Mouse (Mus musculus) heart, embryonic 11.5 days (tissue): ENCODE measurements around the gene Git2. TPM values are rescaled to one million over a fixed set of nuclear protein-coding genes. Genes with fewer than 3 reads are reported as not detected.

Experiments used
- ATAC-seq: fragments of 200-750 bp; cut with Nextera tagmentation; replicated peaks from 2 replicates; pipeline ENCODE4 v1.8.0; 2017; ENCODE audit warnings: moderate library complexity; ENCODE audit not compliant: insufficient number of reproducible peaks, low FRiP score, low TSS enrichment
- H3K27ac ChIP-seq: fragments of 300-500 bp; sonication (generic); 2 replicates; pipeline ENCODE4 v1.5.1; 2014; ENCODE audit warnings: mild to moderate bottlenecking, low read depth, low read length
- H3K27me3 ChIP-seq: fragments of 300-500 bp; sonication (generic); 2 replicates; pipeline ENCODE4 v1.6.1; 2014; ENCODE audit warnings: mild to moderate bottlenecking, low read length, mixed read lengths; ENCODE audit not compliant: control insufficient read depth, insufficient read depth
- H3K36me3 ChIP-seq: fragments of 300-500 bp; sonication (generic); 2 replicates; pipeline ENCODE4 v1.6.1; 2014; ENCODE audit warnings: mild to moderate bottlenecking, low read length, moderate library complexity, mixed read lengths; ENCODE audit not compliant: control insufficient read depth, insufficient read depth
- H3K4me1 ChIP-seq: fragments of 300-500 bp; sonication (generic); 2 replicates; pipeline ENCODE4 v1.6.1; 2014; ENCODE audit warnings: low read length; ENCODE audit not compliant: control insufficient read depth, insufficient read depth
- H3K4me2 ChIP-seq: fragments of 300-500 bp; sonication (generic); 2 replicates; pipeline ENCODE4 v1.6.1; 2014; ENCODE audit warnings: mild to moderate bottlenecking, moderate library complexity
- H3K4me3 ChIP-seq: fragments of 300-500 bp; sonication (generic); 2 replicates; pipeline ENCODE4 v1.5.1; 2014; ENCODE audit warnings: low read depth, low read length
- H3K9ac ChIP-seq: fragments of 300-500 bp; sonication (generic); 2 replicates; pipeline ENCODE4 v1.6.1; 2014; ENCODE audit warnings: mild to moderate bottlenecking, low read depth, low read length, moderate library complexity
- H3K9me3 ChIP-seq: fragments of 300-500 bp; sonication (generic); replicated peaks from 2 replicates; pipeline ENCODE4 v1.6.1; 2016; ENCODE audit warnings: low read length; ENCODE audit not compliant: control insufficient read depth
- WGBS: fragments of 180-500 bp; shearing (Covaris S2); extraction: QIAGEN DNeasy Blood & Tissue Kit; methylation state at CpG from one replicate; pipeline ENCODE4 v1.1.7; 2014; ENCODE audit not compliant: insufficient replicate concordance; 5-methylcytosine and 5-hydroxymethylcytosine counted together
- polyA plus RNA-seq: library from polyadenylated mRNA; unstranded; fragments of >200 nt; fragmentation: Nextera tagmentation; extraction: Ambion mirVana; gene quantifications from 2 replicates; pipeline ENCODE4 v1.2.1, GENCODE M21; 2014

Git2 gene
- polyA plus RNA-seq, 1 experiment from 2014 or later: 30.6 TPM

DNA sequence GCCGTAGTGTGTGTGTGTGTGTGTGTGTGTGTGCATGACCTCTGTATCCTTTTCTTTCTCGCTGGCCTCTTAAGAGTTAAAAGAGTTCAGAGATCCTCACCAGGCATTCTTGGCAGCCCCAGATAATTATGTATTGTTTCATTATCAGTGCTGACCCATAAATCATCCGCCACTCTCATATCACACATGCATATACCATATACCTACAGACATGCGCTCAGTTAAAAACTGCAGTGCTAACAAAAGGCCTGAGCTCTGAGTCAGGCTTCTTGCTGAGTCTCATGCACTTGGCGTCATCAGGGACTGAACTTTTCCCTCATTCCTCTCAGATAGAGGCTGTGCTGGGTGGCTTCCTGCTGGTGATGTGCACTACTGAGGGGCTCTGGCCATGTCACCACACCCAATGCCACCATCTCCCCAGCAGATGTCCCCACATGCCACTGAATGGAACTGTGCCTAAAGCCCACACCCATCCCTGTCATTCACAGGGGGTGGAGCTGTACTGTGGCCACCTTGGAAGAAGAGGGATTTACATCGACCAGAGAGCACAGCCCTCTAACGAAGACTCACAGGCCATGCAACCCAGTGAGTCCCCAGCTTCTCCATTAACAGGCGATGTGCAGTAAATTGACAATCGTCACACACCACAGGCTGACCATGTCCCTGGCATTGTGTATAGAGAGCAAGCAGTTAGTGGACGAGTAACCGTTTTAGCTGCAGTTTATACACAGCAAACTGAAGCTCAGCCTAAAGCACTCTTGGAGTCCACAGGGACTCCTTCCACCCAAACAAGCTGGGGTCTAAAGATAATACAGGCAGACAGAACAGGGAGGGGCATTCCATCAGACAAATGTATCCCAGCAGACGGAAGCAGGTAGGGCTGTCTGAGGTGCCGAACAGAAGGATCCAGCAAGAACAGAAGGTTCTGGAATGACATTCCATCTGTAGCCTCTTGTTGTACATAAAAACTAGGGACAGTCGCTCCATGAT, 72.6 kb downstream of the Git2 start:
- H3K36me3 ChIP-seq: no peaks in the 10 kb centered on the region
- H3K4me3 ChIP-seq: no peak overlapping the region
- H3K9me3 ChIP-seq: no peaks in the 10 kb centered on the region
- H3K4me1 ChIP-seq: no peaks in the 10 kb centered on the region; the same call in 1 of the 2 replicates
- no peaks in the 10 kb centered on the region; the same call in 1 of the 2 replicates for H3K27me3 ChIP-seq
- H3K9ac ChIP-seq: no peak overlapping the region
- WGBS: 55% methylated on average over 14 of the region's 14 CpGs
- H3K27ac ChIP-seq: no peak overlapping the region
- no peak for ATAC-seq
- no peak overlapping the region for H3K4me2 ChIP-seq

DNA sequence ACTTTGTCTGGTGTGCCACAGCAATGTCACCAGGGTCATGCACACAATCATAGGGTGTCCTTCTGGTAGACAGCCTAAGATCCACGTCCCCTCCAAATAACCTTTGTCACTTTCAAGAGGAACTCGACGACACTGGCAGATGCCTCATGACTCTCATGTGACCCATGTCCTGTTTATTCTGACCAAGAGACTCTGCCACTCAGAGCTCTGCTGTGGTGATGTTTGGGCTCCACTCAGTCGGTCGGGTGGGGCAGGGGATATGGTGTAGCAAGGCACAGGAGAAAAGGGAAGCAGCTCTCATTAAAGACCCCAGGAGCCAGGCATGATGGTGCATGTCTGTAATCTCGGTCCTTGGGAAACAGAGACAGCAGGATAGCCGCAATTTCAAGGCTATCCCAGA, 76.3 kb downstream of the Git2 start:
- no peak for ATAC-seq
- no peaks in the 10 kb centered on the region; the same call in 1 of the 2 replicates for H3K27me3 ChIP-seq
- no peak overlapping the region for H3K4me3 ChIP-seq
- no peak overlapping the region for H3K9ac ChIP-seq
- no peaks in the 10 kb centered on the region for H3K36me3 ChIP-seq
- H3K27ac ChIP-seq: no peak overlapping the region
- WGBS: 53% methylated on average over 7 of the region's 7 CpGs
- no peaks in the 10 kb centered on the region for H3K9me3 ChIP-seq
- H3K4me2 ChIP-seq: no peak overlapping the region
- no peaks in the 10 kb centered on the region; the same call in 1 of the 2 replicates for H3K4me1 ChIP-seq

DNA sequence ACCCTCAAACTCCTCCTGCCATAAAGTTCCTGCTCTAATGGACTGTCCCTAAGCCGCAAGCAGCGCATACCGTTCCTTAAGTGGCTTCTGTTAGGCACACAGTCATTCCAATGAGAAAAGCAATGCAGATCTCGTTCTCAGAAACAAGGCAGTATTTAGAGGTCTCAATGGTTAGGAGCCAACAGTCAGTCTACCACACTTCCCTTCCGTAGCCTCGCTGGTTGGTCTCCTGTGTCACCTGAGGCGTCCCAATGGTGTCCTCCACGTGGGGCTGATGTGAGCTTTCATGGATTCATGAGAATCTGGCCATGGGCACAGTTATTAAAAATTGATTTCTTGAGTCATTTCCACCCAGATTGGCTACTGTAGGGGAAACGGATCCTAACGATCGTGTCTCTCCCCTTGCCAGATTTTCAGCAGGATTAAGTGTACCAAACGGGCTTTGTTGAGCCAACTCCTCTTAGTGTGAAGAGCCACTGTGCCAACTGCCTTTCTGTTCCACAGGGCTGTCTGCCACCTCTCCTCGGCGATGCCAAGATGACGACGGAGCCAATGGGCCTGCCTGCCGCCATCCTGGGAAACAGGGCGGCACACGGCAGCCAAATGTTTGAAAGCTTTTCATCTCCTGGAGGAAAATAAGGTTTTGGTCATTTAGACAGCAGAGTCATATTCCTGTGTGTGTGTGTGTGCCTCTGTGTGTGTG, 77.1 kb downstream of the Git2 start:
- no peak for ATAC-seq
- H3K9ac ChIP-seq: no peak overlapping the region
- no peak overlapping the region for H3K4me2 ChIP-seq
- no peaks in the 10 kb centered on the region for H3K36me3 ChIP-seq
- H3K4me3 ChIP-seq: no peak overlapping the region
- H3K27ac ChIP-seq: no peak overlapping the region
- H3K27me3 ChIP-seq: no peaks in the 10 kb centered on the region; the same call in 1 of the 2 replicates
- 84% methylated on average over 19 of the region's 19 CpGs for WGBS
- H3K9me3 ChIP-seq: no peaks in the 10 kb centered on the region
- no peaks in the 10 kb centered on the region; the same call in 1 of the 2 replicates for H3K4me1 ChIP-seq

DNA sequence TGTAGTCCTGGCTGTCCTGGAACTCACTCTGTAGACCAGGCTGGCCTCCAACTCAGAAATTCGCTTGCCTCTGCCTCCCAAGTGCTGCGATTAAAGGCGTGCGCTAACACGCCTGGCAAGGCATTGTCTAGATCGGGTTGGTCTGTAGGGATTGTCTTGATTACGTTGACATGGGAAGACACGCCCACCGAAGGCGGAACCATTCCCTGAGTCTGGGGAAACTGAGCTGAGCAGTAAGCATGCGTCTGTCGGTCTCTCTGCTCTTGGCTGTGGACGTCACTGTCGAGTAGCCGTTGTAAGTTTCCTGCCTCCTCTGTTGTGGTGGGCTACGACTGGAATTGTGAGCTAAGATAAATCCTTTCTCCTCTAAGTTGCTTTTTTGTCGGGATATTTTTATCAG, 78.4 kb downstream of the Git2 start:
- ATAC-seq: no peak
- no peak overlapping the region for H3K4me2 ChIP-seq
- no peak overlapping the region for H3K9ac ChIP-seq
- no peak overlapping the region for H3K27ac ChIP-seq
- no peaks in the 10 kb centered on the region; the same call in 1 of the 2 replicates for H3K27me3 ChIP-seq
- WGBS: 76% methylated on average over 17 of the region's 17 CpGs
- no peaks in the 10 kb centered on the region for H3K36me3 ChIP-seq
- H3K9me3 ChIP-seq: no peaks in the 10 kb centered on the region
- no peaks in the 10 kb centered on the region for H3K4me1 ChIP-seq
- no peak overlapping the region for H3K4me3 ChIP-seq

DNA sequence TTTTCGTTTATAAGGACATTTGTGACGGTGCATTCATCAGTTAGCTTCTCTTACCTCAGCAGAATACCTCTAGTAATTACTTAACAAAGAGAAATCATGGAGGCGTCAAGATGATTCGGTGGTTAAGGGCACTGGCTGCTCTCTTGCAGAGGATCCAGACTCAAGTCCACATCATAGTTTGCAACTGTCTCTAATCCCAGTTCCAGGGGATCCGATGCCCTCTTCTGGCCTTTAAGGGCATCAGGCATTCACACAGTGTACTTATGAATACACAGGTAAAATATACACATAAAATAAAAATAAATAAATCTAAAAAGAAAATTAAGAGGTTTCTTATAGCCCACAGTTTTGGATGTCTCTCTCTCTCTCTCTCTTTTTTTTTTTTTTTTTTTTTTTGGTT, 79.5 kb downstream of the Git2 start:
- Histone ChIP-seq H3K4me2 (no peak overlapping the region), H3K27ac (no peak overlapping the region), H3K4me1 (peaks cover 4% of the 10 kb centered on the region), H3K4me3 (no peak overlapping the region), H3K36me3 (no peaks in the 10 kb centered on the region), H3K9me3 (no peaks in the 10 kb centered on the region), H3K27me3 (no peaks in the 10 kb centered on the region; the same call in 1 of the 2 replicates), H3K9ac (no peak overlapping the region)
- ATAC-seq: no peak
- WGBS: 66% methylated on average over 5 of the region's 5 CpGs

DNA sequence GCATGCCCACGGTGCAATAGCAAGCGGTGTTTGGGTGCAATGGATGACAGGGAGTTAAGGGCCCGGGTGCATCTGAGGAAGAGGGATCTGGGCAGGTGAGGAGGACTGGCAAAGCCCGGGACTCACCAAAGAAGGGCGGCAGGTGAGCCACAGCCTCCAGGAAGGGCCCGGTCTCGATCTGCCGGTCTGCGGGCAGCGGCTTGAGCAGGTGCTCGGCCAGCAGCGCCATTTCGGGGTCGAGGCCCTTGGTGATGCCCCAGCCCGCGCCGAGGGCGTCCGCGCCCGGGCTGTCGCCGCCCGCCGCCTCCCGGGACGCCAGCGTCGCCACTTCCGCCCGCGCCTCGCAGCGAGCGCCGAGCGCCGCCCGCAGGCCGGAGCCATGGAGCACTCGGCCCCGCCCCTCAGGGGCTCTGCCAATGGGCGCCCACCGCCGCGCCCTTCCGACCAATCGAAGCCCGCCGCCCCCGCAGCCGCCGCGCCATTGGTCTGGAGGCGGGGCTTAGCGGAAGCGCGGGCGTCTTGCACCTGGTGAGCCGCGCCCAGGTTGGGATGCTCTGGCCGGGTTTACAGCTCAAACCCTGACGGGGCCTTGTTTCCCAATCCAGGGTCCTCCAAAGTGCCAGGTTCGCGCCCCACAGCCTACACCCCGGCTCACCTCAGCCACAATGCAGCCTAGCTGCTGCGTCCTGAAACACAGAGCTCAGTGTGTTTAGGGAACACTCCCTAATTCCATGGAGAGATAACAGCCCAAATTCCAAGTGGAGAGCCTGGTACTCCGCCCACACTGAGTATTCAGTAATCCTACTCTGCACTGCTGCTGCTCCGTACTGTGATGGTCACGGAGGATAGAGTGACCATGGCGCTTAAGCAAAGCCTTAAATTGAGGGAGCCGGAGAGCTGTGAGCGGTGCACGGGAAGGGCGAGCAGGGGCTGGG, 84.4 kb downstream of the Git2 start, which contains the start of gene Gltp:
TSS of gene Gltp (minus strand) at position 352 of the 935 bp plus-strand sequence.
- ATAC-seq: peak; percentile 93
- 0 out of 2 replicates have a peak within 1 kb of the TSS, but pooled peaks have one; percentile 15 for H3K27ac ChIP-seq
- peaks cover 14% of the 10 kb centered on the region for H3K4me1 ChIP-seq
- peak within 1 kb of the TSS; percentile 99 for H3K4me2 ChIP-seq
- 4% methylated on average over 53 of the region's 75 CpGs for WGBS
- H3K9ac ChIP-seq: peak within 1 kb of the TSS; percentile 82
- peak within 1 kb of the TSS; percentile 80 for H3K4me3 ChIP-seq
- H3K9me3 ChIP-seq: no peaks in the 10 kb centered on the region
- no peaks in the 10 kb centered on the region for H3K27me3 ChIP-seq
- H3K36me3 ChIP-seq: no peaks in the 10 kb centered on the region

DNA sequence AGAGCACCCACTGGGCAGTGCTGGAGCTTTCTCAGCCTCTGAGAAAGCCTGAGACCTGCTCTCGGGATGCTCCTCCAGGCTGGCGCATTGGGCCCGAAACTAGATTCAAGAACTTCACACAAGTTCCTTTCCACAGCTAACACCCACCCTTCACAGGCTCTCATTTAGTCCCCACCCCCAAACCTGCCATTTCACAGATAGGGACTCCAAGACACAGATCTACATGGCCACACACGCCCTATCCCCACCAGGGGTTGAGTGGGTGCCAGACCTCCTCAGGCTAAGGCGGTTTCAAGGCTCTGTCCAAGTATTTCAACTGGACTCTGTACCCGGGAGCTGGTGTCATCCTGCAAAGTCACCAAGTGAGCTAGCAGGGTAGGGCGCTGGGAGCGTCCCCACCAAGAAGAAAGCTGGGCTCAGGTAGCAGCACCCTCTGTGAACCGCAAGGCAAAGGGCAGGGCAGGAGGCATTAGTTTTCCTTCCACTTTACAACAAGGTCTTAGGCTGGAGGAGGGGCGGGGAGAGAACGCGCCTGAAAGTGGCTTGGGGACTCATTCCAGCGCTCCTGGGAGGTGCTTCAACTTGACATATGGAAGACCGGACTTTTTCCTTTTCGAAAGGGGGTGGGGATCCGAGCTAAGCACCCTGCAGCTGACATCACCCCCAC, 85.5 kb downstream of the Git2 start:
- H3K4me2 ChIP-seq: peak overlapping the region; percentile 99
- peak overlapping the region; percentile 80 for H3K4me3 ChIP-seq
- H3K27ac ChIP-seq: no peak overlapping the region
- H3K27me3 ChIP-seq: no peaks in the 10 kb centered on the region
- WGBS: 18% methylated on average over 16 of the region's 16 CpGs
- no peaks in the 10 kb centered on the region for H3K36me3 ChIP-seq
- H3K9me3 ChIP-seq: no peaks in the 10 kb centered on the region
- peak overlapping the region; percentile 82; the same call in 1 of the 2 replicates for H3K9ac ChIP-seq
- ATAC-seq: no peak
- H3K4me1 ChIP-seq: peaks cover 14% of the 10 kb centered on the region
